Mouse (Mus musculus) urinary bladder, adult 18-20 months (tissue): ENCODE measurements around the gene Shb.

Experiments
- DNase-seq, 2 experiments: peaks; one replicate each; pipeline ENCODE4 v3.0.0; 2022; ENCODE audit warnings: low spot score in 2 of 2, mixed read lengths in 2 of 2

Shb gene

DNA sequence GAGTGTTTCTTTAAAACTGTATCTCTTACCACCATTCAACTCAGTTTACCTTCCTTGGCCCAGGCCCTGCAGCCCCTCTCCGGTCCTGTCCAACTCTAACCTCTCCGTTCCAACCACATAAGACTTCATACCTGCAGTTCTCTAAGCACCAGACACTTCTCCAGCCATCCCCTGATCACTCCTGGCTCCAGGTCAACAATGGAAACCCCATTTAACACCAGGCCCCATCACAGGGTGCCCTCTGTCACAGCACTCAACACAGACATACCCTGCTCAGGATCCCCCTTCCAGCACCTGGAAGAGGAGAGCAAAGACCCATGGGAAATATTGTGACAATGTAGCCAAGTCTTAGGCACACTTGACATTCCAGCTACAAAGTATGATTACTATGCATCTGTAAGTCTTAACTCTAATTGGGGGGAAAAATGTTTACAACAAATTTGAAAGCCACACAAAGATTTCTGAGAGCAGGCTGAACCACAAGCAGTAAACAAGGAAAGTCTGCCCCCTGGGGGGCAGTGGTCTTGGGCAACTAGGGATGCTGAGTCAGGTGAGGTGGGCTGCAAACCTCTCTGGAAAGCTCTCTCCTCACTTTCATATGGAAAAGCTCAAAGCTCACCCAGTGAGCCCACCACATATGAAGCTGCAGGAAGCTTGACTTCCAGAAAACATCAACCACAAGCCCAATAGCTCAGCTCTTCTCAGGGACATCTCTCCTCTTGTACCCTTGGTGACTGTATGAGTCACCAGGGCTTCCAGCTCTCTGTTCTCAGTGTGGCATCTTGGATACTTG lies 4.5 kb downstream of the Shb start:
- DNase-seq = no peak

DNA sequence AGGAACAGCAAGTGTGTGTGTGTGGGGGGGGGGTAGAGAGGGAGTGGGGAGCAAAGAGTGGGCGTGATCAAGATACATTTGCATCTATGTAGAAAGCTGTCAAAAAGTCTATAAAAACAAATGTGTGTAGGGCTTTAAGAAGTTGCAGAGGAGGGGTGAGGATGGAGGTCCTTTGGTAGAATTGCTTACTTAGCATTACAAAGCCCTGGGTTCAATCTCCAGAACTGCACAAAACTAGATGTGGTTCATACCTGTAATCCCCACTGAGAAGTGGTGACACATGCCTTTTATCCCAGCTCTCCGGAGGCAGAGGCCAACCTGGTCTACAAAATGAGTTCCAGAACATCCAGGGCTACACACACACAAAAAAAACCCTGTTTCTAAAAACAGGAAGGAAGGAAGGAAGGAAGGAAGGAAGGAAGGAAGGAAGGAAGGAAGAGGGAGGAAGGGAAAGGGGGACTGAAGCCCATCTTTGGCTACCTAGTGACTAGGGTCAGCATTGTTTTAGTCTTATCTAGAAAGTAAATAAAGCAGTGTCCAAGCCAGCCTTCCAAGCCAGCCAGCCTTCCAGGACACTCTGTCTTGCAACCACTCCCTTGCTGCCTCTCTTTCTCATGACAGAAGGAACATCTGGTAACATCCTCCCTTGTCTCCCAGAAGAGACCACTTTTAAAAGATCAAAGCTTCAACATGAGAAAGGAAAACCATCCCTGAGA lies 5.3 kb downstream of the Shb start:
- no peak for DNase-seq

DNA sequence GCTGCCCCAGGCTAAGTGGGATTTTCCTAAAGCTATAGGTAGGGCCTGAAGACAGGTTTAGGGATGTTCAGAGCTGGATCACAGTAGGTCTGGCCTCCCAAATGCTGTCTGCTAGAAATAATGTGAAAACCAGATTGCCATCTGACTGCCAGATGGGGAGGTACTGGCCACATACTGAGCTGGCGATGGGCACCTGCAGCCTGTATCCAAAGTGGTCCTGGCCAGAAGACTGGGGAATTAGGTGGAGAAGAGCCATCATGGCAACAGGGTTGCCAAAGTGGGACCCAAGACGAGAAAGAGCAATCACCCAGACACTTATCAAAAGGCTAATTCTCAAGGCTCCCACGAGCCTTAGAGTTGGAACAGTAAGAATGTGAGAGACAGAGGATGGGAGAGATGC lies 6.1 kb downstream of the Shb start:
- DNase-seq = no peak

DNA sequence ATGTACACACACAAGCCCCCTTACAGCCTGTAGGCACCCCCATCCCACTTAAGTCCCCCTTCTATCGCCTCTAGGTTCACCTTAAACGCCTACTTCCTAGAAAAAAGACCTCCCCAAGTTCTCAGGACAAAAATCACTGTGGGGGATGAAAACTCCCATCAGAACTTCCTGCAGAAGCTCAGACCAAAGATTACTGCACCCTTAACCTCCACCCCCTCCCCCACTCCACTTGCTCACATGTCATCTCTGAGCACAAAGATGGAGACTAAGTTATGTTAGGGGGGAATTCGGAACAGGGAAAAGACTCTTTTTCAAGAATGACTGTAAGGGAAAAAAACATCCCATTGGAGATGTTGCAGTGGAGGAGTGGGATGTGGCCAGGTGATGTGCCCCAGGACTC lies 6.7 kb downstream of the Shb start:
- DNase-seq = no peak

DNA sequence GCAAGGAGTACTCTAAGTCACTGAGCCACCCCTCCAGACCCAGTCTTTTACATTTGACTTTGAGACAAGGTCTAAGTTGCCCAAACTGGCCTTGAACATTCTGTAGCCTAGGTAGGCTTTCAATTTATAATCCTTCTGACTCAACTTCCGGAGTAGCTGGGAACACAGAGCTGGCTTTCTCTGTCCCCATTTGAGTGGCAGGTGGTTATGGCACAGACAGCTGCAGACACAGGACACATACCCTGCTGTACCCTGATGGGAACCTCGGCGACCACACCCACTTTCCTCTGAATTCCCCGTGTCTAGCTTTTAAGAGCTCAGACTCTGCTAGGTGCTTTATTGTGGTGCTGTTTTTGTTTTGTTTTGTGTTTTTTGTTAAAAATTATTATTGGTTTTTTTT lies 7.7 kb downstream of the Shb start:
- no peak for DNase-seq

DNA sequence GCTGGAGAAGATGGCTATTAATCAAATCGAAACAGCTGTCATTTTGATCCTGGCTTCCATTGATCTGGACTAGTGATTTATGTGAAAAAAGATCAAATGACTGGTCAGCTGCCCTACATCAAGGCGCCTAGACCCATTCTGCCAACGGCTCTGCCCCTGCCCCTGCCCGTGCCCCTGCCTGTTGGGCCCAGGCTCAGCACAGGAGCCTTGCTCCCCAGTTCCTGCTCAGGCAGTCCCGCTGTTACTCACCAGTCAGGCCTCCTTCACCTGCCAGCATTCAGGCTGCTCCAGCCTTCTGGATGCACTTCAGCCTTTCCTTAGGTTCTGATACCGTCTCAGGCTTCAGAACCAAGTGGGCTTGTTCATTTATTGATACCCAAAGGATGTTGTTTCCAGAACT lies 8.9 kb downstream of the Shb start:
- DNase-seq = no peak

DNA sequence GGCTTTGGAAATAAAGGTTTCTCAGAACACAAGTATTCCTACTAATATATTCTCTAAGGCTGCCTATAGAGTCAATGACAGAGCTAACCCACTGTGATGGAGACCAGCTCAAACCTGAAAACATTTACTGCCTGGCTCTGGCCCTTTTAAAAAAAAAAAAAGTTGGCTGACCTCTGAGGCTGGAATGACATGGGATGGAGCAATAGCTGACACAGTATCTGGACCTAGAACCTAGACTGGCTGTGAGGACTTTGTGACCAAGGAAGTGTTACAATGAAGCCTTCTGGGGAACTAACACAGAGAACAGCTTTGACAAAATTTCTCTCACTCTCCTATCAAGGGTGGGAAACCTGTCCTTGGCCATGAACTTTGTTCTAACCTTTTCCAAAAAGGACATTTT lies 9.3 kb downstream of the Shb start:
- DNase-seq = no peak

DNA sequence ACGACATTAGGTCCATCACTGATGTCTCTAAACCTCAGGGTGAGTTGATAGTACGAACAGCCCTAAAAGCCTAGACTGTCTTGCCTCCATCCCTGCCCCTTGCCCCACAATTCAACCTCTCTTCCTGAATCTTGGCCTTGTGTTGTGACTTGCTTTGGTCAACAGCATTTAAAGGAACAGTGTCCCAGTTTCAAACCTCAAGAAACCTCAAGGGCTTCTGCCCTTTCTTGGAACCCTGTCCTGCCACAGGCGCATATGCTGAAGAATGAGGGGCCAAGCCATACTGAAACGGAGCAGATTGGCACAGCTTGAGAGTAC lies 9.7 kb downstream of the Shb start:
- no peak for DNase-seq

DNA sequence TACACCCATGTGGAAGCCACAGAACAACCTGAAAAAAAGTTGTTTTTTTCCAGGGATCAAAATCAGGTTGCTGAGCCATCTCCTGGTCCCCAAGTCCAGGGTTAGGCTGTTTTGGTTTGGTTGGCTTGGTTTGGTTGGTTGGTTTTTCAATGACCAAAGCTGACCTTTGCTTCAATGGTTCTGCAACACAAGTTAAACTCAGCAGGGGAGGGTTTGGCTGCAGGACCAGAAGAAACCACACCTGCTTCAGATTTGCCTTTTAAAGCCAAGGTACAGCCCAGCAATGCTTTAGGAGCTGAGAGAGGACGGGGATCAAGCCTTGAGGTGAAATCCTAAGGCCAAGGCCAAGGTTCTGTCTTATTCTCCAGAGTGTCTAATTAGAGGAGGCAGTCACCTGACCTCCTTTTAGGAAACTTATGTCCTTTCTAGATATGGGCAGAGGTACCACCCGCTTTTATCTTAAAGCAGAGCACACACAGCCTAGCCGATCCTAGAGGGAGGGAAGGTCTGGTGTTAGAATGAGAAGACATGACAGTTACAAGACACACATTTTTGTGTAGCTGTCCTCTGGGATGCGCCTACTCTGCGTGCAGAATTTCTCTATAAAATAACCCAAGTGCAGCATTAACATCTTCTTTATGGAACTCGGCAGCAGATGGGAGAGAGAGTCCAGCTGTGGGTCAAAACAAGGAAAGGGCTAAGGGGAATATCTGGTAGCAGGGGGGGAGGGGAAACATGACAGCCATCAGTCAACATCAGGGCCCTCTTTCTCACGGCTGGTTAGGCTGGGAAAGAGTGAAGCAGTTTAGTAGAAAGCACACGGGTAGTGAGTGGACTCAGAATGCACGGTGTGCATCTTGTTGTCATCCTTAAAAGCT lies 10.3 kb downstream of the Shb start:
- DNase-seq = no peak

DNA sequence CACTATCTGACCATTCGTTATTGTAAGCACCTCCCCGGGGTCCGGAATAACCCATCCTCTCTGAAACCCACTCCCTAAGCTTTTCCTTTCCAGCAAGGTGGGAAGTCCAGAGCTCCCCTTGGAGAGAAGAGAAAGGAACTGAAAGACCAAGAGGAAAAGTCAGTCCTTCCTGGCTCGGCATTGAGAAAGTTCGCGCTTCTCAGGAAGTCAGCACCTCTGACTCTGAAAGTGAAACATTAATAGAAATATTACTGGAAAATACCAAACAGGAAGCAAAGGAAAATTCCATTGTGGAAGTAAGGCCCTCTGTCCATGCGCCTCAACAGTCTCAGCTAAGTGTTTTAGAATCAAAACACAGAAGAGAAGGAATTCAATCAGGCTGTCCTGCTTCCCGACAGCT lies 11.9 kb downstream of the Shb start:
- DNase-seq = no peak

DNA sequence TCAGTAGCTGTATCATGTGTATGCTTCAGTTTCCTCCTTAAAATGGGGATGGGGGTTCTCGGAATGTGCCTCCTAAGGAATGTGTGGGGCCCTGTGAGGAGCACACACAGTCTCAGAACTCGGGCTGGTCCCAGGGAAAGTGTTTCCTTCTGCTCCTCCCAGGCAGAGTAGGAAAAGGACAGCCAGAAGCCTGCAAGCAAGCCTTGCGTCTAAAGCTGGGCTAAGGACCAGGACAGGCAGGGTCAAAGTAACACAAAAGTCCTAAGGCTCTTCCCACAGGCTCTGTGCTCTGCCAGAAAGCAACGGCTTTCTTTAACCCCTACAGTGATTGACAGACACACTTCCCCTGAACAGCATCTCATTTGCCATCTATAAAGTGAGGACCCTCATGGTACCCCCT lies 14.9 kb downstream of the Shb start:
- no peak for DNase-seq

DNA sequence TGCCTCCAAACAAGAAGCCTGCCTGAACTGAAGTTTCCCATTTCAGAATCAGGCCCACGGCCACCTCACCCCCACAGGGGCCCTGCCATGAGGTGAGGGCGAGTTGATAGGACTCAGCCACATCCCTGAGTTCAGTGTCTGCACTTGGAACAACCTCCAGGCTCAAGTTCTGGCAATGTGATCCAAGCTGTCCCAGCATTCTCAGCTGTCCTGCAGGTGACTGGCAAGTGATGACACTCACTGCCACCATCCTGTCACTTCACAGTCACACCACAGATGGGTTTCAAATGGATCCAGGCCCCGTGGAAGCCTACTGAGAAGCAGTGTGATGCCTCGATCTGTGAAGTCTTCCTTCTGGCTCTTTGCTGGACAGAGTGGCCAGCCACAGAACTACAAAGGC lies 16.4 kb downstream of the Shb start:
- no peak for DNase-seq

DNA sequence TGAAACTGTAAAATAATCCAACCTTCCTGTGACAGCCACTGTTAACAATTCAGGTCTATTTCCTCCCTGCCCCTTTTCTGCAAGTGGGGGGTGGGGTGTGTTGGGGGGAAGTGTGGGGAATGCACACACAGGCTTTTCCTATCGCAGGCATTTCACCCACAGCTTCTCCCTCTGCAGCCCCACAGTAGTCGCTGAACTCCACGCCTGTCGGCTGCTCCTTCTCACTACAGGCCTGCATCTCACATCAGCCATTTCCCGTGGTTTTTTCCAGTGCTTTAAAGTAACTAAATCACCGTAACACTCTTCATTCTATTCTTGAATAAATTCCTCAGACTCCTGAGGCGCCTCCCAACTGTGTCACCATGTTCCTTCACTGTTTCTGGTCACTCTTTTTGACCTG lies 17.9 kb downstream of the Shb start:
- peak in 1 of 2 experiments; percentile 1 for DNase-seq

DNA sequence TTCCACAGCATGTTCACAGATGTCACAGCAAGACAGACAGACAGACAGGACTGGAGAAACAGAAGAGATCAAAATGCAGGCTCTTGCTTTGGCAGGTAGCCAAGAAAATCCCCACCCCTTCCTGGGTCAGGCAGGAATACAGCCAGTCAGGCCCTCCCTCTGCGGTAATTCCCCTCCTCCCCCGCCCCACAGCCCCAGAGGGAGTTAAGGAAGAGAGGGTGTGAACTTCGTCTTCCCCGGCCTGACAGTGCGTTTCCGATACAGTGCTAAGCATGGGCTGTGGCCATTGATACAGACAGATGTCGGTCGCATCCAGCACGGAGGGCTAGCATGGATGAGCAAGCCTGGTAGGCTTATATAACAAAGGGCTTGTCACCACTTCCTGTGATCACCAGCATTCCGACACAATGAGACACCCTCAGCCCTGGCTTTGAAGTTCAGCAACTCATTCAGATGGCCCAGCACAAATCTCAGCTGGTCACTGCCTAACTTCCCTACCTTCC lies 18.4 kb downstream of the Shb start:
- peak; percentile 42 to 52 for DNase-seq

DNA sequence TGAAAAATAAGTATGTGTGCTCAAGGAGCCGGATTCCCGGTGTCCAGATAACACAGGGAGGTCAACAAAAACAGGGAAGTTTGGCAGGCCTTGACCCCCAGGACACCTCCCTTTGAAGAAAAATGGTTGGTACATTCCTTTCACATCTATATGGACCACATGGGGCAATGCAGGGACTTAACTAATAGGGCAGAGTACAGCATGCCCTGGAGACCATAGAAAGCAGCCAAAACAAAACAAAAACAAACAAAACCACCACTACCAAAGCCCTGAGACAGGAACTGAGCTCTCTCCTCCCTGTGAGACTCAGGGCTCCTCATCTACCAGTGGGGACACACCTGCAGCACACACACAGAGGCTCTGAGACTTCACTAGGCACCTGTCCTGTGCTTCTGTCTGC lies 18.9 kb downstream of the Shb start:
- DNase-seq = no peak

DNA sequence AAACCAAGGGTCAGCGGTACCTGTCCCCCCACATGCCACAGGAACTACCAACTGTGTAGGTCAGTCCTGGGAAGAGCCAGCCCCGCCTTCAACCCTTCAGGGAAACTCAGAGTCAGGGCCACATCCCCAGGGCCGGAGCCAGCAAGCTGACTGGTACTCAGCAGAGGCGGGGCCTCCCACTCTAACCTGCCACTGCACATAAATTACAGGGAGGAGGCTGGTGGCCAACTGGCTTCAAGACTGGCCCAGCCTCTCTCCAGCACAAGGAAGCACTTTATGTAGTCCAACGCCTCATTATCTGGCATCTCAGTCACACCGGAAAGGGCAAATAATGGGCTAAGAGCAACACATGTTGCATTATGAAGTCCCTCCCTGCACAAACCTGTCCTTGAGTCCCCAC lies 22.1 kb downstream of the Shb start:
- peak; percentile 65 to 89 for DNase-seq

DNA sequence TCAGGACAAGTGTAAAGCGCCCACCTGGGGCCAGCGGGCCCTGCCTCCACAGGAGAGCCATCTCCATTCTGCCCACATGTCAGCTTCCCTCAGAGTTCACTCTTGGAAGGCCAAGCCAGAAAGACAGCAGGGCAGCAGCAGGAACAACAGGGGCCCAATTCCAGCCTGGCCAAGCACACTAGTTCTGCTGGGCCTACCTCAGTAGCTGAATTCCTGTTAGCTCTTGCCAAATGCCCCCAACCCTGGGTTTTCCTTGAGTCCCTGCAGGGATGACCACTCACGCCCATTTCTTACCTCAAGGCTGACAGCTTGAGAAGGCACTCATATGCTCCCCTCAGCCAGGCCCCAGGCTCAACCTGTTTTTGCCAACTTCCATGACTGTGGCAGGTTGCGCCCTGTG lies 22.9 kb downstream of the Shb start:
- no peak for DNase-seq

DNA sequence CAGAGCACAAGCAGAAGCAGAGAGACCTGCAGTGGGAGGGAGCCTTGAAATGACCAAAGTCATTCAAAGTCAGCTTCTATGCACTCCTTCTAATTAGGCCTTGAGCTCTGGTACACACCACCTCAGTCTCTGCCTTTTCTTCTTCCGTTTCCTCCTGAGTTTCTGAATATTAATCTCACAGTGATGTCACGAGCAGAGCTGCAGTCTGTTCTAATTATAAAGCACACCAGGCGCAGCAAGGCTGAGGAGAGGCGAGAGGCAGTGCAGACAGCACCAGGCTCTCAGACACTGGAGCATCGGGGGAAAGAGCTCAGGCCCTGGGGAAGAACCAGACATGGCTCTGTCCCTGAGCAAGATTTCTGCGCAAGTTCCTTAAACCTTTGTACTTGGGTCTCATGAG lies 23.8 kb downstream of the Shb start:
- no peak for DNase-seq

DNA sequence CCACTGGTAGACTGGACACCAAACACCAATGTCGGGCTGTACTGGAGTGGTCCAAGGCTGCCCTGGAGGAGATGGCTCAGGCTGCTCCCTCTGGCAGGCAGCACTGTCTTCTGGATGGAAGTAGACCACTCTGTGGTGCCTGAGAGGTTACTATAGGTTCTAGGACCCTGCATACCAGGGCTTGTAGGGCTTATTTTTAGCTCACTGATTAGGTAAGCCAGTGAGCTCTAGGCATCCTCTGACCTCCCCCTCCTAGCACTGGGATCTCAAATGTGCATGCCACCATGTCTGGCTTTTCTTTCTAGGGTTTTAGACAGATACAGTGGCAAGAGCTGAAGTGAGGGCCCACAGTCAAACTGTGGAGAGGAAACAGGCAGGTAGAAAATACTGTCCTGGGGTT lies 24.8 kb downstream of the Shb start:
- DNase-seq = no peak

DNA sequence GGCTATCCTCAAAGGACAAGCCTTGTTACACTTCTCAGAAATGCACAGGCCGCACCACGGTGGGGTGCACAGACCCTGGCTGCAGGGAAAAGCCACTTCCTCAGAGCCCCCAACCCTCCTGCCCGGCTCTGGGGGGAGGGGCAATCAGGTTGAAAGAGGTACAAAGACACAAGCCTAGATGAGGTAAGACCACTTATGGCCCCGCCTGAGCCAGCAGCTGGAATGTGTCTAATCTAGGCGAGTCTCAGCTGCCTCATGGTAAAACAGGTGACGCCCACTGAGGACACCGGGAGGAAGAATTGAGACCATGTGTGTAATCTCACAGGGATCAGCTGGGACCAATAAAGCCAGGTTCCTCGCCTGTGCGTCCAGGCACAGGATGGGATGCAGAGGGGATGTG lies 25.2 kb downstream of the Shb start:
- DNase-seq = no peak

DNA sequence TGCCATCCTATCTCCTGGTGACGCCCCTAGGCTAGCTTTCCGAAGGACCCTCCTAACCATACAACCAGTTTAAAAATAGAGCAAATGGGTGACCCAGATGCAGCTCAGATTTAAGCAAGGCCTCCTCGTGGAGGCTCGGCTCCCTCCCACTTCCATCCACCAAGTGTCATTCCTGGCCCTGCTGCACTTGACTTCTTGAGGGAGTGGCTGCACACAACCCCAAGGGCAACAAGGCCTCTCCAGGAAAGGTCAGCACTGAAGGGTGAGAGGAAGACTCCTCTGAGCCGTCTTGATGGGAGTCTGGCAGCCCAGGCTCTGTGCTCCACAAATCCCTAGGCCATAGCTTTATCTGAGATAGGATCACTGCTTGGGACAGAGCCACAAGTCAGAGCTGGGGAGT lies 25.7 kb downstream of the Shb start:
- no peak for DNase-seq

DNA sequence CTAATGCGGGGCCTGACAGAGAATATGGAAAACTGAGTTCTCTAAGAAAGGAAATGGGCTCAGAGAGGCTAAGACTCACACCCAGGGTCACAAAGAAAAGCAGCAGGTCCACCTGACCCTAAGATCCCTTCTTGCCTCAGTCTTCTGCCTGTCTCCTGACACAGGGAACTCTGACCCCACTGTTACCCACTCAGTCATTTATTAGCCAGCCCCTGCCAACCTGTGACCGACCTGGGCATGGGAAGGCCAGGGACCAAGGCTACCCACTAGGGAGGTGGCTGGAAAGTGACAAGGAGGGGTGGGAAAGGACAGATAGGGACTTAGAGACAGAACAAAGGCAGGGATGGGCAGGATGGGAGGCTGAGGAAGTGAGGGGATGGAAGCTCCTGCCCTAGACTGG lies 26.6 kb downstream of the Shb start:
- no peak for DNase-seq

DNA sequence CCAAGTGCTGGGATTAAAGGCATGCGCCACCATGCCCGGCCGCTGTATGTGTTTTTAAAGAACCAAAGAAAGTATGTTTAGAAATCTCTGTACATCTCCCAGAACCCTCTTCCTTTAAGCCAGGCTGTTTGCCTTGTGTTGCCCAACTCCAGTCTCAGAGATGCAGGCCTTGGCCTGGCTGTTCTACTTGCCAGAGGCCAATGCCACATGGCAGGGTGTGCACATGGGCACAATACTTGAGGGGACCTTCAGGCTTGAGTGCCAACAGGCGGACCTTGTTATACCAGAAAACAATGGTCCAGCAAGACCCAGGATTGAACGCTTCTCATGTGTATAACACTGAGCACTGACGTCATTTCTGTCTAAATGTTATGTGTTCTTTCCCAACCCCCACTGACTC lies 27.1 kb downstream of the Shb start:
- DNase-seq = no peak
